In genomic region chr4:132506250-132506649, GRCm38 (mm10) we compare ENCODE assay signal across 26 mouse cellular contexts. TPM values are rescaled to one million over a fixed set of nuclear protein-coding genes. Genes with fewer than 3 reads are reported as not detected.
DNase-seq lines count a peak whose midpoint lies in the region; TF ChIP-seq lines count a peak whose summit lies in the region.
"Had no signal": no experiment of that assay in that cellular context is flagged by ENCODE, and none has a peak within 500 bp of the region (broad histone marks: within the 10 kb centered on the region; RNA-seq: fewer than 3 reads in every experiment).

No protein-coding gene starts in this region.

- in situ Hi-C loops in CH12.LX (cut with MboI; ENCODE audit: low pct_ligation_motif_present, low pct_unique_long_range_greater_than_20kb, low sequenced_read_pairs) = loop anchor here (25.0 kb wide), 2 partner anchors 194 to 419 kb away; partner anchors contain the start of genes Epb41 and Rab42
- in situ Hi-C loops in ES-E14 (cut with MboI; ENCODE audit: low sequenced_read_pairs in 2 of 2, unreplicated experiment in 2 of 2) = no loop called here

- H3K27me3 ChIP-seq in CH12.LX (replicated peaks) (no peaks in the 10 kb centered on the region), E14TG2a.4 (ENCODE audit: insufficient read depth, low read length) (no peaks in the 10 kb centered on the region)
- H3K27me3 ChIP-seq: embryonic facial prominence, embryonic 12.5 days; embryonic facial prominence, embryonic 15.5 days; forebrain, embryonic 15.5 days; heart, embryonic 13.5 days; hindbrain, embryonic 13.5 days; Patski had no signal

- H3K9ac ChIP-seq in CH12.LX (ENCODE audit: insufficient read depth, low read depth) = peak overlapping the region; percentile 42; the same call in 1 of the 2 replicates
- H3K9ac ChIP-seq in ES-E14 (ENCODE audit: insufficient read depth, low read depth, low read length, poor library complexity, severe bottlenecking) = no peak overlapping the region
- H3K9ac ChIP-seq: embryonic facial prominence, embryonic 12.5 days; embryonic facial prominence, embryonic 15.5 days; forebrain, embryonic 12.5 days; forebrain, embryonic 15.5 days; hindbrain, embryonic 13.5 days had no signal

- H3K36me3 ChIP-seq in CH12.LX (replicated peaks in 1 of 2; ENCODE audit: control insufficient read depth in 1 of 2, insufficient read depth in 1 of 2, low read length in 1 of 2) (peaks cover 31 to 56% of the 10 kb centered on the region in 2 experiments), E14TG2a.4 (ENCODE audit: insufficient read depth, low read length) (peaks cover 49% of the 10 kb centered on the region), ES-E14 (ENCODE audit: control insufficient read depth, insufficient read depth, low read length, poor library complexity, severe bottlenecking) (peaks cover 13% of the 10 kb centered on the region)
- H3K36me3 ChIP-seq: embryonic facial prominence, embryonic 12.5 days; embryonic facial prominence, embryonic 15.5 days; forebrain, embryonic 12.5 days; forebrain, embryonic 15.5 days; heart, embryonic 13.5 days; hindbrain, embryonic 13.5 days had no signal

- TF ChIP-seq EP300 in CH12.LX (IDR thresholded peaks at IDR 0.05; ENCODE audit: low read length) = no peak

- TF ChIP-seq POLR2A in CH12.LX (IDR thresholded peaks at IDR 0.05; ENCODE audit: low read depth, low read length) = no peak
- no peak for TF ChIP-seq POLR2A in embryonic fibroblast, embryonic 13.5 days (IDR thresholded peaks at IDR 0.05; ENCODE audit: low read depth, low read length)

- dilution Hi-C loops in CH12.LX (cut with MboI; ENCODE audit: extremely low pct_ligation_motif_present, extremely low pct_unique_long_range_greater_than_20kb, low sequenced_read_pairs) = no loop called here

- H3K4me1 ChIP-seq in CH12.LX (ENCODE audit: control insufficient read depth in 1 of 2, insufficient read depth in 2 of 2) (peaks cover 11 to 49% of the 10 kb centered on the region in 2 experiments), E14TG2a.4 (replicated peaks; ENCODE audit: low read depth, low read length) (peaks cover 76% of the 10 kb centered on the region), ES-E14 (ENCODE audit: control insufficient read depth in 2 of 2, insufficient read depth in 2 of 2, low read length in 2 of 2, poor library complexity in 1 of 2) (peaks cover 5 to 12% of the 10 kb centered on the region in 2 experiments; a peak in 3 of 4 replicates)
- peaks cover 5% of the 10 kb centered on the region for H3K4me1 ChIP-seq in embryonic fibroblast, embryonic 13.5 days (ENCODE audit: control insufficient read depth, insufficient read depth, low read length)

- no peak overlapping the region for H3K27ac ChIP-seq in CH12.LX (ENCODE audit: insufficient read depth, low read depth)
- H3K27ac ChIP-seq in ES-E14 (ENCODE audit: insufficient read depth, low read depth, low read length, poor library complexity, severe bottlenecking) = peak overlapping the region; percentile 24; the same call in 1 of the 2 replicates
- H3K27ac ChIP-seq in embryonic fibroblast, embryonic 13.5 days (ENCODE audit: insufficient read depth, low read length) = no peak overlapping the region
- H3K27ac ChIP-seq: embryonic facial prominence, embryonic 12.5 days; embryonic facial prominence, embryonic 15.5 days; forebrain, embryonic 12.5 days; forebrain, embryonic 15.5 days; heart, adult 2 months; heart, embryonic 10.5 days; heart, embryonic 13.5 days; hindbrain, embryonic 13.5 days had no signal

- peaks cover 86% of the 10 kb centered on the region for H3K79me2 ChIP-seq in CH12.LX (replicated peaks; ENCODE audit: control insufficient read depth, extremely low read depth, insufficient read depth, poor library complexity, severe bottlenecking)

- no peak for TF ChIP-seq CTCF in CH12.LX (conservative IDR thresholded peaks at IDR 0.05 in 1 of 2, IDR thresholded peaks at IDR 0.05 in 1 of 2; ENCODE audit: low read depth in 2 of 2, low read length in 2 of 2)
- TF ChIP-seq CTCF in E14TG2a.4 (conservative IDR thresholded peaks at IDR 0.05; ENCODE audit: low read length) = no peak
- TF ChIP-seq CTCF in embryonic fibroblast, embryonic 13.5 days (IDR thresholded peaks at IDR 0.05; ENCODE audit: borderline replicate concordance, insufficient read depth, low read length) = no peak

- H3K9me3 ChIP-seq in CH12.LX (replicated peaks; ENCODE audit: low read length) (no peaks in the 10 kb centered on the region), E14TG2a.4 (ENCODE audit: low read length) (no peaks in the 10 kb centered on the region), ES-E14 (ENCODE audit: control insufficient read depth, insufficient read depth, low read depth, low read length) (no peaks in the 10 kb centered on the region)
- H3K9me3 ChIP-seq: embryonic facial prominence, embryonic 12.5 days; embryonic facial prominence, embryonic 15.5 days; forebrain, embryonic 12.5 days; forebrain, embryonic 15.5 days; G1E; heart, embryonic 10.5 days; heart, embryonic 13.5 days; hindbrain, embryonic 13.5 days had no signal

- peak overlapping the region; percentile 98 for H3K4me2 ChIP-seq in CH12.LX (ENCODE audit: insufficient read depth, low read depth, poor library complexity, severe bottlenecking)
- H3K4me2 ChIP-seq: embryonic facial prominence, embryonic 12.5 days; embryonic facial prominence, embryonic 15.5 days; forebrain, embryonic 12.5 days; forebrain, embryonic 15.5 days; heart, embryonic 13.5 days; hindbrain, embryonic 13.5 days had no signal

- no peak for DNase-seq in CH12.LX (ENCODE audit: extremely low read depth)
- DNase-seq in ES-E14 (ENCODE audit: low read depth, low spot score) = no peak
- no peak for DNase-seq in gastrocnemius, postnatal 10 days
- DNase-seq in urinary bladder, adult 2 months (ENCODE audit: low spot score) = no peak
- DNase-seq in layer of hippocampus, adult 8-10 months (ENCODE audit: low spot score in 2 of 2) = no peak
- DNase-seq: adrenal gland, adult 8-10 months; adrenal gland, postnatal 25 days; cerebellum, adult 11-12 months; cerebellum, adult 9-10 months; cerebellum, postnatal 25 days; gastrocnemius, postnatal 36 days; heart, adult 2 months; heart, postnatal 14 days; kidney, adult 2 months had no signal

- H3K4me3 ChIP-seq in CH12.LX (replicated peaks in 1 of 3; ENCODE audit: low read depth in 2 of 3, low read length in 2 of 3, poor library complexity in 1 of 3) = peak overlapping the region in 1 of 3 experiments; percentile 20
- H3K4me3 ChIP-seq in E14TG2a.4 (replicated peaks; ENCODE audit: low read length) = peak overlapping the region; percentile 99
- peak overlapping the region; percentile 42 to 53 for H3K4me3 ChIP-seq in ES-E14 (ENCODE audit: insufficient read depth in 1 of 2, low read depth in 1 of 2, low read length in 2 of 2, poor library complexity in 1 of 2, severe bottlenecking in 1 of 2)
- H3K4me3 ChIP-seq in embryonic fibroblast, embryonic 13.5 days (ENCODE audit: insufficient read depth, low read length) = peak overlapping the region; percentile 71
- H3K4me3 ChIP-seq: embryonic facial prominence, embryonic 12.5 days; embryonic facial prominence, embryonic 15.5 days; erythroblast, embryonic 14.5 days; forebrain, embryonic 12.5 days; forebrain, embryonic 15.5 days; heart, adult 2 months; heart, embryonic 10.5 days; heart, embryonic 13.5 days; hindbrain, embryonic 13.5 days had no signal

- TF ChIP-seq RAD21 in CH12.LX (IDR thresholded peaks at IDR 0.05; ENCODE audit: low read depth, low read length) = no peak

RNA-seq across cellular contexts. Expression of gene Sesn2, which starts 4.1 kb away (rescaled TPM):
- total RNA-seq in CH12.LX (2012; rRNA removed) (44.3 and 68.1 TPM in 2 replicates), CH12.LX (2014; rRNA removed) (35.4 and 35.6 TPM in 2 replicates), ES-E14 (2012; rRNA removed) (75.8 and 96.1 TPM in 2 replicates)
- polyA plus RNA-seq in CH12.LX (2012; ENCODE audit: insufficient read length, low read depth) = 31.5 and 40.1 TPM in 2 replicates
- 55.1 and 58.4 TPM in 2 replicates for polyA plus RNA-seq in embryonic fibroblast, embryonic 13.5 days (2011; ENCODE audit: insufficient read length, low read depth, missing spikeins)
- total RNA-seq in gastrocnemius, postnatal 10 days (2021) = 1 to 10 TPM; 2.2 to 2.6 TPM
- 9.8 and 10.1 TPM in 2 replicates for polyA plus RNA-seq in urinary bladder, adult 2 months (2012; rRNA removed)
- total RNA-seq in layer of hippocampus, adult 8-10 months (2022) = 10 to 100 TPM; 13.1 to 14.5 (median 14.4) TPM

RNA-seq across cellular contexts. Expression of gene Atpif1, which starts 27.2 kb away (rescaled TPM):
- total RNA-seq in CH12.LX (2012; rRNA removed) = 263 and 292 TPM in 2 replicates
- total RNA-seq in CH12.LX (2014; rRNA removed) = 342 and 353 TPM in 2 replicates
- polyA plus RNA-seq in CH12.LX (2012; ENCODE audit: insufficient read length, low read depth) = 397 TPM in 2 replicates
- total RNA-seq in ES-E14 (2012; rRNA removed) = 485 and 496 TPM in 2 replicates
- 352 and 397 TPM in 2 replicates for polyA plus RNA-seq in embryonic fibroblast, embryonic 13.5 days (2011; ENCODE audit: insufficient read length, low read depth, missing spikeins)
- total RNA-seq in gastrocnemius, postnatal 10 days (2021) = 100 to 1,000 TPM; 115 to 139 TPM
- polyA plus RNA-seq in urinary bladder, adult 2 months (2012; rRNA removed) = 367 and 421 TPM in 2 replicates
- total RNA-seq in layer of hippocampus, adult 8-10 months (2022) = 100 to 1,000 TPM; 313 to 407 (median 357) TPM

RNA-seq across cellular contexts. Expression of gene Dnajc8, which starts 29.1 kb away (rescaled TPM):
- total RNA-seq in CH12.LX (2012; rRNA removed) = 117 and 129 TPM in 2 replicates
- 187 and 189 TPM in 2 replicates for total RNA-seq in CH12.LX (2014; rRNA removed)
- 319 and 325 TPM in 2 replicates for polyA plus RNA-seq in CH12.LX (2012; ENCODE audit: insufficient read length, low read depth)
- 127 and 167 TPM in 2 replicates for total RNA-seq in ES-E14 (2012; rRNA removed)
- polyA plus RNA-seq in embryonic fibroblast, embryonic 13.5 days (2011; ENCODE audit: insufficient read length, low read depth, missing spikeins) = 146 and 149 TPM in 2 replicates
- 10 to 100 TPM; 70.0 to 74.9 TPM for total RNA-seq in gastrocnemius, postnatal 10 days (2021)
- polyA plus RNA-seq in urinary bladder, adult 2 months (2012; rRNA removed) = 138 and 139 TPM in 2 replicates
- total RNA-seq in layer of hippocampus, adult 8-10 months (2022) = 100 to 1,000 TPM in 2 of 4 experiments, 10 to 100 TPM in 2; 88.8 to 104 (median 94.6) TPM

RNA-seq across cellular contexts. Expression of gene Med18, which starts 42.5 kb away (rescaled TPM):
- total RNA-seq in CH12.LX (2012; rRNA removed) (17.6 and 20.9 TPM in 2 replicates), CH12.LX (2014; rRNA removed) (13.9 and 15.5 TPM in 2 replicates), ES-E14 (2012; rRNA removed) (29.7 and 32.8 TPM in 2 replicates)
- 12.7 TPM in 2 replicates for polyA plus RNA-seq in CH12.LX (2012; ENCODE audit: insufficient read length, low read depth)
- 7.1 and 10.4 TPM in 2 replicates for polyA plus RNA-seq in embryonic fibroblast, embryonic 13.5 days (2011; ENCODE audit: insufficient read length, low read depth, missing spikeins)
- 1 to 10 TPM; 5.1 to 6.5 TPM for total RNA-seq in gastrocnemius, postnatal 10 days (2021)
- polyA plus RNA-seq in urinary bladder, adult 2 months (2012; rRNA removed) = 5.6 and 7.5 TPM in 2 replicates
- 10 to 100 TPM in 1 of 4 experiments, 1 to 10 TPM in 3; 8.3 to 10.3 (median 9.2) TPM for total RNA-seq in layer of hippocampus, adult 8-10 months (2022)

RNA-seq across cellular contexts. Expression of gene Ptafr, which starts 57.6 kb away (rescaled TPM):
- total RNA-seq in CH12.LX (2012; rRNA removed) = 0.04 TPM in 1 of 2 replicates, not detected in the other
- total RNA-seq in CH12.LX (2014; rRNA removed) = 0.31 and 0.34 TPM in 2 replicates
- 0.65 and 1.1 TPM in 2 replicates for polyA plus RNA-seq in CH12.LX (2012; ENCODE audit: insufficient read length, low read depth)
- total RNA-seq in ES-E14 (2012; rRNA removed) = 0.26 and 0.40 TPM in 2 replicates
- not detected in 2 replicates for polyA plus RNA-seq in embryonic fibroblast, embryonic 13.5 days (2011; ENCODE audit: insufficient read length, low read depth, missing spikeins)
- total RNA-seq in gastrocnemius, postnatal 10 days (2021) = 1 to 10 TPM; 2.0 to 2.8 TPM
- 10.2 and 11.3 TPM in 2 replicates for polyA plus RNA-seq in urinary bladder, adult 2 months (2012; rRNA removed)
- total RNA-seq in layer of hippocampus, adult 8-10 months (2022) = 1 to 10 TPM; 1.1 to 3.8 (median 2.5) TPM
- polyA plus RNA-seq: Patski had no signal
